Mouse (Mus musculus) c-Kit-negative CD71-positive TER-119-positive erythroid progenitor cells, embryonic 14.5 days (primary cell): ENCODE results near the gene Rnf13.
A peak's percentile ranks its signal among the peaks of the same experiment; 100 is the strongest.
"Not testable (repeated sequence)": the region's sequence is repeated elsewhere in the genome, so short reads cannot be mapped to it uniquely, and the experiment has no call there.

ENCODE experiments used
- DNase-seq: peaks from one replicate; pipeline ENCODE4 v3.0.0-alpha.2; 2013; ENCODE audit warnings: low read depth, low spot score

The Rnf13 gene

GRCm38 (mm10) chr3:57735511-57736370, at the start of gene Rnf13:
Gene Rnf13 (plus strand): TSS chr3:57736062.
- DNase-seq = peak; percentile 79

- DNase-seq = no peak
These were observed 44.1 kb upstream of the Rnf13 start for GRCm38 (mm10) chr3:57691772-57692171.

- DNase-seq = no peak
These were observed 43.1 kb upstream of the Rnf13 start, which contains the start of gene Ankub1 for GRCm38 (mm10) chr3:57692719-57693118. Gene Ankub1 (minus strand): TSS chr3:57692799.

GRCm38 (mm10) chr3:57696249-57696648, 39.6 kb upstream of the Rnf13 start:
- no peak for DNase-seq

GRCm38 (mm10) chr3:57696779-57697178, 39.1 kb upstream of the Rnf13 start:
- DNase-seq = no peak

GRCm38 (mm10) chr3:57714151-57714550, 21.7 kb upstream of the Rnf13 start:
- no peak for DNase-seq

- DNase-seq = no peak
These were observed 3.5 kb upstream of the Rnf13 start for GRCm38 (mm10) chr3:57732206-57732915.

GRCm38 (mm10) chr3:57736419-57737095, 695 bp downstream of the Rnf13 start:
- peak; percentile 16 for DNase-seq

- no peak for DNase-seq
These were observed 4.0 kb downstream of the Rnf13 start for GRCm38 (mm10) chr3:57739830-57740229.

- DNase-seq = no peak
These were observed 12.9 kb downstream of the Rnf13 start for GRCm38 (mm10) chr3:57748576-57749267.

GRCm38 (mm10) chr3:57776915-57777314, 41.1 kb downstream of the Rnf13 start:
- DNase-seq = no peak

GRCm38 (mm10) chr3:57788472-57788871, 52.6 kb downstream of the Rnf13 start:
- DNase-seq = no peak

GRCm38 (mm10) chr3:57789005-57789962, 53.4 kb downstream of the Rnf13 start:
- DNase-seq = no peak

GRCm38 (mm10) chr3:57791104-57791503, 55.2 kb downstream of the Rnf13 start:
- no peak for DNase-seq

GRCm38 (mm10) chr3:57795071-57795470, 59.2 kb downstream of the Rnf13 start:
- not testable (repeated sequence) for DNase-seq

GRCm38 (mm10) chr3:57815447-57815846, 79.6 kb downstream of the Rnf13 start:
- DNase-seq = no peak

- no peak for DNase-seq
These were observed 90.0 kb downstream of the Rnf13 start for GRCm38 (mm10) chr3:57825866-57826265.

GRCm38 (mm10) chr3:57833585-57833984, 97.7 kb downstream of the Rnf13 start:
- DNase-seq = no peak

- DNase-seq = no peak
These were observed 101.0 kb downstream of the Rnf13 start for GRCm38 (mm10) chr3:57836911-57837310.

- no peak for DNase-seq
These were observed 107.9 kb downstream of the Rnf13 start for GRCm38 (mm10) chr3:57843775-57844174.
